Mouse (Mus musculus) hindbrain, embryonic 11.5 days (tissue): ENCODE measurements around the gene Atf6. TPM values are rescaled to one million over a fixed set of nuclear protein-coding genes. Genes with fewer than 3 reads are reported as not detected.
A peak's percentile ranks its signal among the peaks of the same experiment; 100 is the strongest.

ENCODE experiments used
- ATAC-seq: fragments of 200-750 bp; cut with Nextera tagmentation; 2 replicates; pipeline ENCODE4 v1.8.0; 2017; ENCODE audit warnings: mild to moderate bottlenecking, moderate TSS enrichment, moderate library complexity; ENCODE audit not compliant: low FRiP score
- DNase-seq: peaks from one replicate; pipeline ENCODE4 v3.0.0-alpha.2; 2015; ENCODE audit warnings: low spot score
- H3K27ac ChIP-seq: fragments of 300-500 bp; sonication (generic); 2 replicates; pipeline ENCODE4 v1.5.1; 2014; ENCODE audit warnings: mild to moderate bottlenecking, low read depth, low read length
- H3K27me3 ChIP-seq: fragments of 300-500 bp; sonication (generic); 2 replicates; pipeline ENCODE4 v1.6.1; 2014; ENCODE audit warnings: mild to moderate bottlenecking, low read length, moderate library complexity, mixed read lengths; ENCODE audit not compliant: control insufficient read depth, insufficient read depth
- H3K36me3 ChIP-seq: fragments of 300-500 bp; sonication (generic); 2 replicates; pipeline ENCODE4 v1.6.1; 2014; ENCODE audit warnings: mild to moderate bottlenecking, low read length, moderate library complexity, mixed read lengths; ENCODE audit not compliant: control insufficient read depth, insufficient read depth
- H3K4me1 ChIP-seq: fragments of 300-500 bp; sonication (generic); replicated peaks from 2 replicates; pipeline ENCODE4 v1.6.1; 2014; ENCODE audit warnings: low read length, mixed read lengths; ENCODE audit not compliant: control insufficient read depth, insufficient read depth
- H3K4me2 ChIP-seq: fragments of 300-500 bp; sonication (generic); replicated peaks from 2 replicates; pipeline ENCODE4 v1.6.1; 2014; ENCODE audit warnings: mild to moderate bottlenecking, low read depth, low read length
- H3K4me3 ChIP-seq: fragments of 300-500 bp; sonication (generic); 2 replicates; pipeline ENCODE4 v1.5.1; 2014; ENCODE audit warnings: low read depth, low read length
- H3K9ac ChIP-seq: fragments of 300-500 bp; sonication (generic); 2 replicates; pipeline ENCODE4 v1.6.1; 2014; ENCODE audit warnings: low read depth, low read length
- H3K9me3 ChIP-seq: fragments of 300-500 bp; sonication (generic); 2 replicates; pipeline ENCODE4 v1.6.1; 2016; ENCODE audit warnings: low read length; ENCODE audit not compliant: control insufficient read depth
- WGBS: fragments of 180-500 bp; shearing (Covaris S2); extraction: QIAGEN DNeasy Blood & Tissue Kit; methylation state at CpG from one replicate; pipeline ENCODE4 v1.1.7; 2014; 5-methylcytosine and 5-hydroxymethylcytosine counted together
- polyA plus RNA-seq: library from polyadenylated mRNA; unstranded; fragments of >200 nt; fragmentation: Nextera tagmentation; extraction: Ambion mirVana; gene quantifications from 2 replicates; pipeline ENCODE4 v1.2.1, GENCODE M21; 2014

The Atf6 gene
- polyA plus RNA-seq, 1 experiment from 2014 or later = 10.2 TPM

- no peaks in the 10 kb centered on the region for H3K27me3 ChIP-seq
- H3K9ac ChIP-seq = no peak overlapping the region
- H3K4me1 ChIP-seq = no peaks in the 10 kb centered on the region
- ATAC-seq = no peak
- H3K27ac ChIP-seq = no peak overlapping the region
- H3K36me3 ChIP-seq = no peaks in the 10 kb centered on the region
- H3K9me3 ChIP-seq = no peaks in the 10 kb centered on the region
- H3K4me3 ChIP-seq = no peak overlapping the region
- 86% methylated on average over 11 of the region's 11 CpGs for WGBS
- H3K4me2 ChIP-seq = no peak overlapping the region
- DNase-seq = no peak
These were observed 202.9 kb downstream of the Atf6 start for GRCm38 (mm10) chr1:170664620-170665185.

- H3K9ac ChIP-seq = no peak overlapping the region
- no peaks in the 10 kb centered on the region for H3K36me3 ChIP-seq
- H3K9me3 ChIP-seq = no peaks in the 10 kb centered on the region
- ATAC-seq (no peak), DNase-seq (no peak)
- no peak overlapping the region for H3K27ac ChIP-seq
- H3K4me1 ChIP-seq = no peaks in the 10 kb centered on the region; the same call in 1 of the 2 replicates
- H3K4me3 ChIP-seq = no peak overlapping the region
- no peak overlapping the region for H3K4me2 ChIP-seq
- WGBS = 92% methylated on average over 13 of the region's 13 CpGs
- no peaks in the 10 kb centered on the region for H3K27me3 ChIP-seq
These were observed 208.3 kb downstream of the Atf6 start for GRCm38 (mm10) chr1:170659260-170659659.

GRCm38 (mm10) chr1:170657643-170658314 lies 209.8 kb downstream of the Atf6 start:
- DNase-seq = peak; percentile 47

GRCm38 (mm10) chr1:170657228-170657521 lies 210.4 kb downstream of the Atf6 start:
- 45% methylated on average over 2 of the region's 2 CpGs for WGBS
- Histone ChIP-seq H3K36me3 (no peaks in the 10 kb centered on the region), H3K27me3 (no peaks in the 10 kb centered on the region), H3K4me3 (no peak overlapping the region), H3K9me3 (no peaks in the 10 kb centered on the region), H3K4me1 (no peaks in the 10 kb centered on the region; the same call in 1 of the 2 replicates), H3K4me2 (no peak overlapping the region), H3K27ac (no peak overlapping the region), H3K9ac (no peak overlapping the region)
- DNase-seq (peak; percentile 19), ATAC-seq (no peak)

More at GRCm38 (mm10) chr1:170657643-170658314, 209.8 kb downstream of the Atf6 start:
- Histone ChIP-seq H3K27me3 (no peaks in the 10 kb centered on the region), H3K9ac (no peak overlapping the region), H3K4me2 (no peak overlapping the region), H3K27ac (no peak overlapping the region), H3K36me3 (no peaks in the 10 kb centered on the region), H3K4me3 (no peak overlapping the region), H3K4me1 (no peaks in the 10 kb centered on the region; the same call in 1 of the 2 replicates), H3K9me3 (no peaks in the 10 kb centered on the region)
- peak; percentile 28; the same call in 1 of the 2 replicates for ATAC-seq
- 53% methylated on average over 13 of the region's 13 CpGs for WGBS

- Histone ChIP-seq H3K36me3 (no peaks in the 10 kb centered on the region), H3K27me3 (no peaks in the 10 kb centered on the region), H3K27ac (no peak overlapping the region), H3K4me3 (no peak overlapping the region), H3K4me1 (no peaks in the 10 kb centered on the region; the same call in 1 of the 2 replicates), H3K9ac (no peak overlapping the region), H3K4me2 (no peak overlapping the region), H3K9me3 (no peaks in the 10 kb centered on the region)
- ATAC-seq (no peak), DNase-seq (no peak)
- 79% methylated on average over 11 of the region's 11 CpGs for WGBS
These were observed 210.9 kb downstream of the Atf6 start for GRCm38 (mm10) chr1:170656518-170657227.

- Histone ChIP-seq H3K9me3 (no peaks in the 10 kb centered on the region), H3K36me3 (no peaks in the 10 kb centered on the region), H3K27me3 (no peaks in the 10 kb centered on the region), H3K27ac (0 out of 2 replicates have a peak overlapping the region, but pooled peaks have one; percentile 27), H3K4me1 (no peaks in the 10 kb centered on the region; the same call in 1 of the 2 replicates), H3K4me2 (no peak overlapping the region), H3K9ac (no peak overlapping the region), H3K4me3 (no peak overlapping the region)
- ATAC-seq (peak; percentile 69), DNase-seq (peak; percentile 47)
- WGBS = 69% methylated on average over 5 of the region's 5 CpGs
These were observed 212.2 kb downstream of the Atf6 start for GRCm38 (mm10) chr1:170655280-170655917.

Other genes starting within 250 kb of the Atf6 start
- 4.5 and 6.7 TPM in 2 replicates for gene Olfml2b, start 223.2 kb downstream of the Atf6 start, polyA plus RNA-seq
- not detected in 2 replicates for gene Gm26620, start 17.3 kb upstream of the Atf6 start, polyA plus RNA-seq
- gene Dusp12, start 17.8 kb upstream of the Atf6 start, polyA plus RNA-seq = 33.2 and 36.6 TPM in 2 replicates
- not detected in 2 replicates for gene Fcrlb, start 45.2 kb upstream of the Atf6 start, polyA plus RNA-seq
- gene Fcrla, start 59.8 kb upstream of the Atf6 start, polyA plus RNA-seq = not detected in 2 replicates
- gene Fcgr2b, start 108.8 kb upstream of the Atf6 start, polyA plus RNA-seq = 0.12 and 0.28 TPM in 2 replicates
- 0.39 and 0.62 TPM in 2 replicates for gene Fcgr4, start 151.1 kb upstream of the Atf6 start, polyA plus RNA-seq
- gene Fcgr3, start 197.2 kb upstream of the Atf6 start, polyA plus RNA-seq = 9.6 TPM in 2 replicates
- gene Cfap126, start 246.1 kb upstream of the Atf6 start, polyA plus RNA-seq = 8.7 and 10.5 TPM in 2 replicates